28 mouse cellular contexts compared by ENCODE assay signal in genomic region chr6:4949701-4950100, GRCm38 (mm10). TPM values are rescaled to one million over a fixed set of nuclear protein-coding genes. Genes with fewer than 3 reads are reported as not detected.
DNase-seq lines count a peak whose midpoint lies in the region; ATAC-seq and TF ChIP-seq lines count a peak whose summit lies in the region.
"Had no signal": no experiment of that assay in that cellular context is flagged by ENCODE, and none has a peak within 500 bp of the region (broad histone marks: within the 10 kb centered on the region; RNA-seq: fewer than 3 reads in every experiment).

No protein-coding gene starts in this region.

- no peaks in the 10 kb centered on the region for H3K36me3 ChIP-seq in intestine, embryonic 14.5 days (ENCODE audit: control insufficient read depth, insufficient read depth, low read length)
- H3K36me3 ChIP-seq in intestine, postnatal 0 days (ENCODE audit: control insufficient read depth, insufficient read depth): no peaks in the 10 kb centered on the region
- H3K36me3 ChIP-seq in embryonic facial prominence, embryonic 10.5 days (replicated peaks): no peaks in the 10 kb centered on the region
- H3K36me3 ChIP-seq: embryonic facial prominence, embryonic 12.5 days; embryonic facial prominence, embryonic 15.5 days; G1E; heart, embryonic 10.5 days; heart, embryonic 13.5 days had no signal

- H3K27ac ChIP-seq in intestine, embryonic 14.5 days (ENCODE audit: low read depth): no peak overlapping the region
- no peak overlapping the region for H3K27ac ChIP-seq in intestine, postnatal 0 days (ENCODE audit: low read depth, low read length)
- peak overlapping the region; percentile 7; the same call in 1 of the 2 replicates for H3K27ac ChIP-seq in embryonic facial prominence, embryonic 10.5 days (replicated peaks)
- H3K27ac ChIP-seq: embryonic facial prominence, embryonic 15.5 days; heart, adult 2 months; hindbrain, embryonic 14.5 days; hindbrain, postnatal 0 days had no signal

- H3K27me3 ChIP-seq in intestine, embryonic 14.5 days (replicated peaks; ENCODE audit: control insufficient read depth, insufficient read depth, low read length): no peaks in the 10 kb centered on the region
- no peaks in the 10 kb centered on the region for H3K27me3 ChIP-seq in intestine, postnatal 0 days (replicated peaks; ENCODE audit: control insufficient read depth, insufficient read depth, low read length)
- H3K27me3 ChIP-seq in embryonic facial prominence, embryonic 10.5 days (replicated peaks; ENCODE audit: low read depth, poor library complexity, severe bottlenecking): no peaks in the 10 kb centered on the region
- H3K27me3 ChIP-seq: CH12.LX; embryonic facial prominence, embryonic 12.5 days; embryonic facial prominence, embryonic 15.5 days; heart, embryonic 13.5 days; Patski had no signal

- H3K4me2 ChIP-seq in intestine, embryonic 14.5 days (ENCODE audit: low read length): no peak overlapping the region
- H3K4me2 ChIP-seq in intestine, postnatal 0 days (replicated peaks; ENCODE audit: low read depth): no peak overlapping the region
- H3K4me2 ChIP-seq: embryonic facial prominence, embryonic 12.5 days; embryonic facial prominence, embryonic 15.5 days; hindbrain, embryonic 14.5 days had no signal

- no peak for TF ChIP-seq CTCF in intestine, postnatal 0 days (IDR thresholded peaks at IDR 0.05; ENCODE audit: low read depth)

- WGBS in intestine, embryonic 14.5 days: 66% methylated on average over 4 of the region's 4 CpGs
- 85% methylated on average over 4 of the region's 4 CpGs for WGBS in intestine, postnatal 0 days
- 41% methylated on average over 4 of the region's 4 CpGs for WGBS in embryonic facial prominence, embryonic 10.5 days

- no peak for ATAC-seq in intestine, embryonic 14.5 days (replicated peaks; ENCODE audit: low FRiP score, low TSS enrichment, low read depth)
- no peak for ATAC-seq in intestine, postnatal 0 days
- ATAC-seq: forebrain, embryonic 14.5 days; forebrain, postnatal 0 days; hindbrain, postnatal 0 days; inflammation-experienced regulatory T-cells, adult 6 months; Patski had no signal

- no peaks in the 10 kb centered on the region; the same call in 1 of the 2 replicates for H3K4me1 ChIP-seq in intestine, embryonic 14.5 days (replicated peaks; ENCODE audit: control insufficient read depth, insufficient read depth, low read length)
- H3K4me1 ChIP-seq in intestine, postnatal 0 days (replicated peaks; ENCODE audit: control insufficient read depth, insufficient read depth, low read length): no peaks in the 10 kb centered on the region; the same call in 1 of the 2 replicates
- peaks cover 49% of the 10 kb centered on the region for H3K4me1 ChIP-seq in embryonic facial prominence, embryonic 10.5 days

- no peak overlapping the region for H3K4me3 ChIP-seq in intestine, embryonic 14.5 days (ENCODE audit: low read depth, low read length)
- H3K4me3 ChIP-seq in intestine, postnatal 0 days (ENCODE audit: low read depth, low read length): no peak overlapping the region
- no peak overlapping the region for H3K4me3 ChIP-seq in embryonic facial prominence, embryonic 10.5 days
- H3K4me3 ChIP-seq: embryonic facial prominence, embryonic 12.5 days; embryonic facial prominence, embryonic 15.5 days; heart, adult 2 months; heart, embryonic 10.5 days; heart, embryonic 13.5 days had no signal

- H3K9me3 ChIP-seq in intestine, embryonic 14.5 days (ENCODE audit: control insufficient read depth, low read length): no peaks in the 10 kb centered on the region
- H3K9me3 ChIP-seq in intestine, postnatal 0 days (ENCODE audit: control insufficient read depth): no peaks in the 10 kb centered on the region
- no peaks in the 10 kb centered on the region for H3K9me3 ChIP-seq in embryonic facial prominence, embryonic 10.5 days
- H3K9me3 ChIP-seq: embryonic facial prominence, embryonic 12.5 days; embryonic facial prominence, embryonic 15.5 days; G1E; heart, embryonic 10.5 days; heart, embryonic 13.5 days had no signal

- DNase-seq in intestine, embryonic 14.5 days (ENCODE audit: low spot score): peak; percentile 39
- DNase-seq in embryo, embryonic 10.5 days (ENCODE audit: low spot score): peak; percentile 63
- DNase-seq in embryonic facial prominence, embryonic 10.5 days (ENCODE audit: low spot score): peak; percentile 53
- no peak for DNase-seq in thymus, postnatal 14 days
- DNase-seq in testis, postnatal 14 days (ENCODE audit: low spot score): no peak
- DNase-seq: adrenal gland, postnatal 14 days; B cell, adult 2 months; cerebellum, adult 11 months; cerebellum, adult 2 months; cerebellum, adult 9-11 months; cerebellum, postnatal 25 days; forebrain, postnatal 0 days; gastrocnemius, postnatal 10 days; gastrocnemius, postnatal 36 days; heart, adult 2 months; kidney, adult 11 months had no signal

- no peak overlapping the region for H3K9ac ChIP-seq in intestine, embryonic 14.5 days (ENCODE audit: low read length)
- H3K9ac ChIP-seq in intestine, postnatal 0 days (ENCODE audit: low read depth, low read length): no peak overlapping the region
- H3K9ac ChIP-seq: embryonic facial prominence, embryonic 12.5 days; embryonic facial prominence, embryonic 15.5 days; forebrain, postnatal 0 days; heart, embryonic 13.5 days; hindbrain, embryonic 14.5 days had no signal

RNA-seq across cellular contexts. Expression of gene Ppp1r9a, which starts 47.0 kb away (rescaled TPM):
- 22.7 and 23.7 TPM in 2 replicates for polyA plus RNA-seq in intestine, embryonic 14.5 days (2014; fragmentation: Nextera tagmentation; extraction: Ambion mirVana)
- 2.1 and 2.9 TPM in 2 replicates for polyA plus RNA-seq in intestine, postnatal 0 days (2015; fragmentation: Nextera tagmentation; extraction: Ambion mirVana)
- 15.3 and 17.8 TPM in 2 replicates for polyA plus RNA-seq in embryonic facial prominence, embryonic 10.5 days (2016; fragmentation: Nextera tagmentation; extraction: Ambion mirVana)
- polyA plus RNA-seq: inflammation-experienced regulatory T-cells, adult 6 months had no signal

Comparison
In these comparisons a context has a peak if more than half of its experiments do, and no peak if none do; other contexts are left out.
1. DNase-seq: peak in intestine, embryonic 14.5 days (single experiment), embryo, embryonic 10.5 days (single experiment) and embryonic facial prominence, embryonic 10.5 days (single experiment); none in thymus, postnatal 14 days (single experiment) and testis, postnatal 14 days (single experiment).